Mouse (Mus musculus) neutrophil, adult 5-6 weeks (primary cell): ENCODE results near the gene Fbxw4. TPM values are rescaled to one million over a fixed set of nuclear protein-coding genes. Genes with fewer than 3 reads are reported as not detected.

Experiments used
- ATAC-seq: fragments of 151-379, 151-347 bp; 2 replicates; pipeline ENCODE4 v1.8.0; 2017; ENCODE audit warnings: mild to moderate bottlenecking, moderate TSS enrichment; ENCODE audit not compliant: insufficient number of reproducible peaks, poor library complexity, low FRiP score, severe bottlenecking; ENCODE audit errors: extremely low read depth
- total RNA-seq: library from RNA; stranded (forward); fragments of 200-1000 nt; gene quantifications from 2 replicates; pipeline ENCODE4 v1.2.3, GENCODE M21; 2017

Gene Fbxw4
- total RNA-seq, 1 experiment from 2014 or later = 20.8 TPM

GRCm38 (mm10) chr19:45619744-45620501, 40.2 kb downstream of the Fbxw4 start:
- ATAC-seq = no peak

DNA sequence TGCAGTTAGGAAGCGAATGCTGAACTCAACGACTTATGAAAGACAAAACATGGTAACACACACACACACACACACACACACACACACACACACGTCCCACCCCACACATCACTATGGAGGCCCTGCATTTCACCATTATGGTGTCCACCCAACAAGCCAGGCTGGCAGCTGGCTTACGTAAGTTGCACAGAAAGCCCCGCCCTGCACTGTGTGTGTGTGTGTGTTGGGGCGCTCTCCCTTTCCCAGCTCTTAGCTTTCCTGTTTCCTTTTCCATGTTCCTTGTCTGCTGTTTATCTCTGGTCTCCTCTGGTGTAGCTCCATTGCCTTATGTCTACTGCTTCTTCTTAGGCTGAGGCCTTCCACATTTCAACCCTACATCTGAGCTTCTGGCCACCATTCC, 41.9 kb downstream of the Fbxw4 start:
- ATAC-seq = no peak

DNA sequence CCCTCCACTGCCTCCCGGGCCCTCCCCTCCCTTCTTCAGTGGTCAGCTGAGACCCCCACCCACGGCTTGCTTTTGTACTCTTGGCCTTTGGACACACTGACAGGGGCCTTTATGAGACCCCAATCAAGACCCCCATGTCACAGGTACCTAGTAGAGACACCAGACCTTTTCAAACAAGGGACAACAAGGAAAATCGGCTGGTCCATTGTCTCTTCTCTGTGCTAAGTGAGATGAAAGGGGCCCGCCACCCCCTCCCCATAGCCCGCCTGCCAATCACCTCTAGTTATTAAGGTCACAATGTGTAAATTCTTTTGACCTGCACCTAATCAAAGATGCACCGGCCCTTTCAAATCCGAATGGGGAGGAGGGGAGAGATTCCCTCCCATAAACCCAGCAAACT, 43.4 kb downstream of the Fbxw4 start:
- ATAC-seq = no peak

DNA sequence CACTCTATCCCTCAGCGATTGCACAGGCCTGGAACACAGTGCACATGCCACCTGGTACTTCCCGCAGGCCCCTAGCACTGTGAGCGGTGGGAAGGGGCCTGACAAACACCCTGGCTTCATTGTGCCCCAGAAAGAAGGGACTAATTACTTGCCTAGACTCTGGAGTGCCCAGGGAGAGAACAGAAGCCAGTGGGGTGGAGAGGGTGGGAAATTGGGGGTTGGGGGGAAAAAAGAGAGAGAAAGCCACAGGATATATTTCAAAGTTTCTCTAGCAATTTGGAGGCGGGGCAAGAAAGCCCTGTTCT, 43.9 kb downstream of the Fbxw4 start:
- no peak for ATAC-seq

GRCm38 (mm10) chr19:45615415-45616213, 44.5 kb downstream of the Fbxw4 start:
- ATAC-seq = no peak

DNA sequence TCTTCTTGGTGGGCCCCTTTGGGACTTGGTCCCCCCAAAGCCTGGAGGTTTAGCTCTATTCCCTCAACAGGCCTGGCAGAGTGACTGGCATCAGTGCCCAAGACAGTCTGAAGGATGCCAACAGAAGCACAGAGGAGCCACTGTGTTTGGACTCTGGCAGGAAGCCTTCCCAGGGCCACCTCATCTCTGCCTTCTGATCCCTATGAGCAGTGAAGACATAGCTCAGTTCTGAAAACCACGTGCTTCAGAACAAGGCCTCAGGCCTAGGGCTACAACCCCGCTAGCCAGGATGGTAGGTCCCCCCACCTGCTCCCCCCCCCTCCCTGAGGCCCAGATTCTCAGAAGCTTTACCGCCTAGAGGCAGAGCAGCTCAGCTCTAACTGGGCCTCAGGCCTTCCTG, 45.2 kb downstream of the Fbxw4 start:
- ATAC-seq = no peak

- ATAC-seq = no peak
Observed at GRCm38 (mm10) chr19:45614375-45614774, 45.7 kb downstream of the Fbxw4 start.

DNA sequence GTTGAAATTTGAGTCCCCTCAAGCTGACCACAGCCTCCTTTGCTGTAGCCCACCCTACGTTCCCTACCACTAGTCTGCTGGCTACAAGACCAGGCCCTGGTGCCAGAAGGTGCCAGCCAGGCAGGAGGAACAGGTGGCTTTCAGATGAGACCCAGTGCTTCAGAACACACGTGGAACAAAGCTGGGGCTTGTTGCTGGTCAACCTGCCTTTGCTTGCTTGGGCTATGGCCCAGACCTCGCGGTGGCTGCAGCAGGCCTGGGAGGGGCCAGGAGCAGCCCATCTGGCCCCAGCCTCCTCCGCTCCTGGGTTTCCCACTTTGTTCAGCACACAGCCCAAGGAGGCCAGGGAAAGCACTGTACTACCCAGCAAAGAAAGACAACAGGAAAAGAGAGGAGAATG, 49.3 kb downstream of the Fbxw4 start:
- no peak for ATAC-seq

DNA sequence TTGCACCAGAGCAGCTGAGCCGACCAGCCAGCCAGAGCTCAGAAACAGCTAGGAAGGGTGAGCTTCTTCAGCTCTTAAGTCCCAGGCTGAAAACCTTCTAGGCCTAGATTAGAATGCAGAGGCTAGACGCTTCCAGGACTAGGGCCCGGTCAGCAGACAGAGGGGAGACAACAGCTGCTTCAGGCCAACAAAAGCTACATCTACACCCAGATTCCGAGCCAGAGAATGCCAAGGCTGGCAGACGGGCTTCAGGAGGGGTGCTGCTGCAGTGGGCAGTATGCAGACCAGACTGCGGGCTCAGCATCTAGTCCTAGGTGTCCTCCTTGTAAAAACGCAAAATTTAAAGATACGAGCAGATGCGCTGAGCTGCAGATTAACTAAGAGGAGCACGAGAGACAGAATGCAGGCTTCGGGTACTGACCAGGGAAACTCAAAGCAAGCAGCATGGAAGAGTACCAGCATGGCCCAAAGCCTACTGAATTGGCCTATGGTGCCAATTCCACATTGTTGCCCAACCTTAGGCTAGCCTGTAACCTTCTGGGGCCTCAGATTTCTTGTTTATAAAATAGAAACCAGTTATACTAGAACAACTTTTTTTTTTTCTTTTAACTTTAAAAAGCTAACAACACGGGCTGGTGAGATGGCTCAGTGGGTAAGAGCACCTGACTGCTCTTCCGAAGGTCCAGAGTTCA, 51.3 kb downstream of the Fbxw4 start:
- ATAC-seq = no peak

- no peak for ATAC-seq
Observed at GRCm38 (mm10) chr19:45607479-45607878, 52.6 kb downstream of the Fbxw4 start.

DNA sequence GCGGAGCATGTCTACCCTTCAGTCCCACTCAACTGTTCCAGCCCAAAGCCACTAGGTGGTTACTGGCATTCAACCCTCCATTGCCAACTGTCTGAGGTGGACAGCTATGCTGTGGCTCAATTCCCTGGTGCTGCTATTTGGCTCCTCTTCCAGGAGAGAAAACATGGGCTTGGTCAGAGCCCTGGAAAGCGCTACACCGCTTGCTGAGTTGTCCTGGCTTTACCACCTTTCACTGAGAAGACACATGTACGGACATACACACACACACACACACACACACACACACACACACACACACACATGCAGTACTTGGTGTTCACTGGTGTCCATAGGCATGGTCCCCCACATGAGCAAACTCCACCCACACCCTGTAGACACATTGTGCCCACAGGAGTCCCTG, 53.4 kb downstream of the Fbxw4 start:
- ATAC-seq = no peak

- no peak for ATAC-seq
Observed at GRCm38 (mm10) chr19:45602606-45603005, 57.5 kb downstream of the Fbxw4 start.

- ATAC-seq = no peak
Observed at GRCm38 (mm10) chr19:45597106-45597505, 63.0 kb downstream of the Fbxw4 start.

- no peak for ATAC-seq
Observed at GRCm38 (mm10) chr19:45596434-45596833, 63.7 kb downstream of the Fbxw4 start.

DNA sequence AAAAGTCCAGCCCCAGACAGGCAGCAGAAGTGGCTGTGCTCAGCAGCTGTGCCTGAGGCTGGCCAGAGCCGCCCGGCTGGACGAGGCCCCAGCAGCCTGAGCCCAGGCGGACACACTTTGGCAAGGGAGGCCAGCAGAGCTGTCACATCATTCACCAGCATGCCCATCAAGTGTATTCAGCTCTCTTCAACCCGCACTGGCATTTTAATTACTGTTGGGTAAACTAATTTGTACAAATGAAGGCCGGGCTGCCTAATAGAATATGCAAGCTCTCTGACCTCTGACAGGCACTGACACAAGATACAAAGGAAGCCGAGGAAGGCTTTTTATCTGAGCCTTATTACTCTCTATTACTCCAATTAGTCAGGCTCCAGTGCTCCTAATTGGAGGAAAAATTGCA, 64.1 kb downstream of the Fbxw4 start:
- no peak for ATAC-seq

DNA sequence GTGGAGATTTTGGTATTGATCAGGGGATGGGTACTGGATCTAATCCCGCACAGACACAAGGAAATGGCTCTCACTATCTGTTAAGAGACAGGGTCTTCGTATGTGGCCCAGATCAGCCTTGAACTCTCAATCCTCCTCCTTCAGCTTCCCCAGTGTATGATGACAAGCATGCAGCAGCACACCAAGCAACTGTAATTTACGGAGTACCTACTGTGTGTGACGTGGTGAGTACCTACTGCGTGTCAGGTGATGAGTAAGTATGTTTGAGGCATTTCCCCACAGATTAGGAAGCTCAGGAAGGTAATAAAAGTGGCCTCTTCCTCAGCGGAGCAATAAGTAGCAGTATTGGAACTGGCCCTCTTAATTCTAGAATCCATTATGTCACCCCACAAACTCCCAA, 64.6 kb downstream of the Fbxw4 start:
- no peak for ATAC-seq

DNA sequence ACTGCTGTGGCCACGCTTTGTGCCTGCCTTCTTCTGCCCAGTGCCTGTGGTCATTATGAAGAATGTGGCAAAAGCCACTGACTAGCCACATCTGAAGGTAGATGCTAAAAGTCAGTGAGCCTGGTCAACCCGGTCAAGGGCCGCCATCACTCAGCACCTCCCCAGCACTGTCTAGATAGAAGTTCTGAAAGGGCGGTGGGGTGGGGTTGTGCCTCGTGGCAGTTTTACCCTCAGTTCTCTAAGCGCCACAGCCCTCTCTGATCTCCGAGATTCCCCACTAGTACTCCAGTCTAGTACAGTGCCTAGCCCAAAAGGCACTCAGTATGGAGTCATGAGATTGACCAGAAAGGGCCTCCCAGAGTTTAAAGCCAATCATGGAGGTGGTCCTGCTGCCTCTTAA, 66.0 kb downstream of the Fbxw4 start:
- no peak for ATAC-seq

- no peak for ATAC-seq
Observed at GRCm38 (mm10) chr19:45592916-45593315, 67.2 kb downstream of the Fbxw4 start.

DNA sequence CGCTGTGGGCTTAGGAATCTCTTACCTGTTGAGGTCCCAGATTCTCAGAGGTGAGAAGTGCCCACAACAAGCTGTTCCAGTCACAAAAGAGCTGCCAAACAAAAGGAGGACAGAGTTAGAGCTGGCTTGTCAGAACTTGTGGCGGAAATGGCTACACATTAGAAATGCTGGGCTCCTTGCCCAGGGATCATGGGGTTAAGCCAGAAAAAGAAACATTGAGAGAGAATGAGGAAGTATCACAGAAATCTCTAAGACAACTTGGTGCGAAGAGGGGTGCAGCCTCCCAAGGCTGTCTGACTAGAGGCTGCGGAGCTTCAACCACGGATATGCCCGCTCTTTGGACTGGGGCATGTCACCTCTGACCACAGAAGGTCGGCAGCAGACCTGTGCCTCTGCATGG, 68.4 kb downstream of the Fbxw4 start:
- no peak for ATAC-seq

GRCm38 (mm10) chr19:45589761-45590160, 70.4 kb downstream of the Fbxw4 start:
- no peak for ATAC-seq
